Mouse (Mus musculus): ENCODE measurements around the gene Dusp7.

DNA sequence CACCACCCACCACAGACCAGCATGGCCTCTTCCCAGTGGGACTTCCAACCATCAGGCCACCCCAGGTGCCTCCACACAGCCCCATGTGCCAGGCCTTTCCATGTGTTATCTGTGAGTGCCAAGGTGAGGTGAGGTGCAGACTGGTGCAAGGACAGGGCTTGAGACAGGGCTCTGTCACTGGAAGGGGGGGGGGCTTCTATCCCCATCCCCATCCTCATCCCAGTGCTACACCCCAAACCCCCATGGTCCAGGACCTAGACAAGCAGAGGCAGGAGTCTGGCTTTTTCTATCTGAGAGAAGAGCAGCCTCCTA, 12.5 kb upstream of the Dusp7 start:
- no peak for TF ChIP-seq EP300 (IDR thresholded peaks at IDR 0.05; ENCODE audit: insufficient read depth, low read depth, low read length)
- no peak for TF ChIP-seq CTCF (IDR thresholded peaks at IDR 0.05; ENCODE audit: low read depth, low read length)
- no peak for TF ChIP-seq POLR2A (IDR thresholded peaks at IDR 0.05; ENCODE audit: insufficient read depth, low read length)
